Mouse (Mus musculus): Measurements from ENCODE around the gene Mrpl10.

DNA sequence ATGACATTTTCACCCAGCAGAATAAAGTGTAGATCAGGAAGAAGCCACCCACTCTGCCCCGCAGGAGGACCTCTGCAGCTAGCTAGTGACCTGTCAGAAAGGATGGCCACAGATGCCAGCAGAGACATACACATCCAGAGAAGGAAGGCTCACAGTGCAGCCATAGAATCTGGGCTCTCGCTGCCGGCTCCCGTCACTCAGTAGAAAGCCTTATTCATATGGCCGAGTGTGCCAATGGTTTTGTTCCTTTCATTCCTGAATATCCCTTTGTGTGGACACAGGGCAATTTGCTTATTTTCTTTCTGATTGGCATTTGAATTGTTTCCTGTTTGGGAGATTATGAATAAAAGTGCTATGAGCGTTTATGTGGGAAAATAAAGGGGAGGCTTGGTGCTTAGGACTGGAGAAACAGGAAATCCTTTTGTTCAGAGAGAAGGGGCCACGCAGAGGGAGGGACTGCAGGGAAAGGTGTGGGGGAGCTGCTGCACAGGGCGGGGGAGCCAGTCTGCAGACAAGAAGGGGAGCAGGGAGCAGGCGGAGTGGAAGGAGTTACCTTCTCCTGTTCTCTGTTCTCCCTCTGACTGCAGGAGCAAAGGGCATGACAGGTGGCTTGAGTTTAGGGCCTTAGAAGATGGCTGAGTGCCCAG is 22.0 kb downstream of the Mrpl10 start:
- TF ChIP-seq TAL1 (IDR thresholded peaks at IDR 0.05; ENCODE audit: low read length) (no peak), GATA1 (IDR thresholded peaks at IDR 0.05; ENCODE audit: low read length) (no peak)
